Mouse (Mus musculus): ENCODE results near the gene Rnft1.

DNA sequence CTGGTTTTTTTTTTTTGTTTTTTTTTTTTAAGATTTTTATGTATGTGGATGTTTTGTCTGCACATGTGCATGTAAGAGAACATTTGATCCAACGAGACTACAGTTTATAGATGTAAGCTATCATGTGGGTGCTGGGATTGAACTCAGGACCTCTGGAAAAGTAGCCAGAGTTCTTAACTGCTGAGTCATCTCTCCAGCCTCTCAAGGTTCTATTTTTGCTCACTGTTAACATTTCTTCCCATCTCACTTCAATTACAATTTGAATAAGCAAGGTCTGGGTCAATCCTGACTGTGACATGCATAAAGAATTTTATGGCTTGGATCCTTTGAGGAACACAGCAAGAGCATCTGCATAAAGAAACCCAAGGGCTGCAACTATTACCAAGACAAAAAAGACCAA is 16.3 kb downstream of the Rnft1 start:
- TF ChIP-seq GATA1 (IDR thresholded peaks at IDR 0.05; ENCODE audit: borderline replicate concordance, low read length) (no peak), FLI1 (IDR thresholded peaks at IDR 0.05; ENCODE audit: low read length) (no peak)

All from megakaryocyte, embryonic 14.5 days (primary cell).